Mouse (Mus musculus) A20 (cell line): ENCODE measurements at regions not wholly inside any gene's neighbourhood (a gene's known extent, or its start where the extent isn't known, plus 50 kb on each side); places are given as distances from the start of the nearest gene placed in this dataset.
"Not testable (repeated sequence)": the region's sequence is repeated elsewhere in the genome, so short reads cannot be mapped to it uniquely, and the experiment has no call there.

Experiments used
- DNase-seq: peaks from one replicate; pipeline ENCODE4 v3.0.0-alpha.2; 2011; ENCODE audit warnings: low read depth, low spot score

- no peak for DNase-seq
Measured at GRCm38 (mm10) chr15:25245631-25246030, 167.9 kb downstream of the Basp1 start.

DNA sequence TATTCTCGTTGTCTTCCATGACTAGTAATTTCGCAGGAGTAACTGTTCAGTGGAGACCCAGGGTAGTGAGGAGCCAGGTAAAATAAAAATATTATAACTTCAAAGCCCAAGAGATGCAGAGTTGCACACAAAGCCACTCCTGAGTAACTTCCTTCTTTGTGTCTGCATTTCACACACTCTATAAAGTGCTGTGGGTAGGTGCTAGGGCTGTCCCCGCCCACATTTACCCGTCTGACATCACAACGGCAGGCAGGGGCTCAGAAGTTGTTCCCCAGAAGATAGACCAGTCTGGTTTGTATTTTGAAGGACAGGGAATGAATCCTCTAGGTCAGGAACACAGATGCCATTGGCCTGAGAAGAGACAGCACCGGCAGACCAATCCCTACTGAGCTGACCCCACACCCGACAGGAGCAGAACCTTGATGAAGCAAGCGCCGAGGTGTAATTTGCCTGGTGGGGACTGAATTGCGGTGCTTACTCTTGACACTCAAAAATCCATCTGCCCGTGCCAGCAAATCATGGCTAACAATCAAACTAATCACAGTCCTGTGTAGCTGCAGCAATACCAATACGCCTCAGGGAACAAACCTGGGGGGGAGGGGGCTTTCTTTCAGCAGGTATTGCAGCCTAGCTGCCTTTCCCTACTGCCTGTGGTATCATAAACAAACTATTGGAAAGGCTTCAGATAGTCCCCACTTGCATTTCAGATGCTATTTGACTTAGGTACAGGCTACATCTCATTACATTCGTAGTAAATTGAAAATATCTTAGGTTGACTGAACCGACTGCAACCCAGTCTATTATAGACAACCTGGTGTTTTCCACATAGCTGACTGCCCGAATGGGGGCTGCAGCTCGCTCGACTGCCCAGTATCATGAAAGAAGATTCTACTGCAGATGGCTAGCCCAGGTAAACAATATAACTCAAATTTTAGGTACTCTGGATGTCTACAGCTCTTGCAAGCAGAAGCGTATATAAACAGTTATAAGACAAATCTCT, 175.6 kb downstream of the Basp1 start:
- no peak for DNase-seq

DNA sequence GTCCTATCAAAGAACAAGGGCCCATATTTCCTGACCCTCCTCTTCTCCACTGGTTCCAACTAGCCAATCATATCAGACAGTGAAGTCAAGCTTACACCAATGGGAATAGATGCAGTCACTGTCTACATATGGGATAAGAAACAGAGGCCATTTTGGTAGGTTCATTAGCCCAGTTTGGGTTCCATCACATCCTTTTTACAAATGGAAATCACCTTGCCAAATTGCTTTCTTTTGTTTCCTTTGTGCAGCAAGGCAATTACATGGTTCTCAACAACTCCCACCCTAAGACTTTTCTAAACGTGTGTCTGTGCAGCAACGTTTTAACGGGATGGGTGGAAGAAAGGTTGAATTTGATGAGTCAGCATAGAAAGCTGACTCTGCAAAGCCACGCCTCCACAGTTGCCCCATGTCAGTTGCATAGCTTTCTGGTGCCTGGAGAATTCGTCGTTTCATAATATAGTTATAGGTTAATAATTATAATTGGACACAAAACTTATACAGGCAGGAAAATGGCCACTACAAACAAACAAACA, 177.3 kb downstream of the Basp1 start:
- DNase-seq: no peak

- DNase-seq: no peak
Measured at GRCm38 (mm10) chr15:25234064-25234700, 179.4 kb downstream of the Basp1 start.

DNA sequence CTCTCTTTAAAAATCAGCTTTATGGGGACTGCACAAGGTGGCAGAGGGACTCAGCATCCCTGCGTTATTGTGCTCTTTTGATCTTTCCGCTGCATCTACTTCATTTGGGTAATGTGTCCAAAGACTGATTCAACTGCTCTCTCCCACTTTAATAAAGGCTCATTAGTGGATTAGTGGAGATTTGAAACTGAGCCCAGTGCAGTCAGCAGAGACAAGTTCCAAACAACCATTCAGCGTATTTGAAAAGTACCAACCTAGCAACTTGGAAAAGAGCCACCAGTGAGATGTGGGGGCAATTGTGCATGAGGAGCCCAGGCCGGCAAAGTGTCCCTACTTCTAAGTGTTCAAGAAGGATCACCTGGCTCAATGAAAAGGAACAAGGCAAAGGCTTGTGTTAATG, 183.4 kb downstream of the Basp1 start:
- no peak for DNase-seq

- no peak for DNase-seq
Measured at GRCm38 (mm10) chr15:25229807-25230206, 183.8 kb downstream of the Basp1 start.

DNA sequence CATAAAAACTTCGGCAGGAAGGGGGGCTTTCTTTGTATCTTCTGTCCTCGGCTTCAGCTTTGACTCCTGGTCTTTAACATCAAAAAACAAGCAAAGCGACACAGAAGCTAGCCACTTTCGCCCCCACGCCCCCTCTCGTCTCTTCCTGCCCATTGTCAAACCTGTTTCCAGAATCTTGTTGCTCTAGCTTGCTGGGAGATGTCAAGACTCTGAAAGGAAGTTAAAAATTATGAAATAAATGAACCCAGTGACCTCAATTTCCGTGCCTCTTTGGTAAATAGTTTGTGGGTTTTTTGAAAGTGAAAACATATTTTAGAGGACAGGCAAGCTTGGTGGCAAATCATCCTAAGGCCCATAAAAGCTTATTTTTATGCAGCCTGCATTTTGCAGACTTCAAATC, 186.1 kb downstream of the Basp1 start:
- DNase-seq: no peak

GRCm38 (mm10) chr15:25225936-25226335, 187.6 kb downstream of the Basp1 start:
- no peak for DNase-seq

DNA sequence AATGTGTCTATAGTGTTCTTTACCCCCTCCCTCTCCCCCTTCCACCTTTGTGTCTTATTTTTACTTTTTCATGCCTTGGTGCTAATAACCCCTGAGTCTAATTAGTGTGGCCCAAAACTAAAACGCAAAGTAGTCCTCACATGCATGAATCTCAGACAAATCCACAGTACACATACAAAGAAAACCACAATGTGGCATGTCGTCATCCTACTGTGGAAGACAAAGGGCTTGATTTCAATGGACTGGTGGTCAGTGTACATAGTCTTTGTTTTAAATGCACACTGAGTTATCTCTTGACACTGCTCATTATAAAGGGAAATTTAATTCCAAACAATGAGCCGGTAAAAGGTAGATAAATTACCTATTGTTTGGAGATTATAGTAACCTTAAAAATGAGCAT, 188.1 kb downstream of the Basp1 start:
- no peak for DNase-seq

DNA sequence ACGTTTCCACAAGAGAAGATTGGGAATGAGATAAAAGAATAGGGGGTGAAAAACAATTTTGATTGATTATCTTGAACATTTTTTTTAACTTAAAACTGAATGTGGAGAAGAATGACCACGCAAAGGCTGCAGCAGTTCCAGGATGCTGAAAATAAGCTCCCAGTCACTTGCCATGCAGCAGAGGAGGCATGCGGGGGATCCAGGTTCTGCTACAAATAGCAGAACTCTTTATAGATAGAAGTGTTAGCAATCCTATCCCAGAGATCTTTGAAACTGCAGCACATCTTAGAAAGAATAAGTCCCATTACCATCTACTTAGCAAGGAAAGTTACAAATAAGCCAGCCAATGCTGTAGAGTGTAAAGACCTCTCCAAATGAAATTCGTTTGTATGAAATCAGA, 191.8 kb downstream of the Basp1 start:
- DNase-seq: no peak

- no peak for DNase-seq
Measured at GRCm38 (mm10) chr15:25216375-25216774, 197.2 kb downstream of the Basp1 start.

DNA sequence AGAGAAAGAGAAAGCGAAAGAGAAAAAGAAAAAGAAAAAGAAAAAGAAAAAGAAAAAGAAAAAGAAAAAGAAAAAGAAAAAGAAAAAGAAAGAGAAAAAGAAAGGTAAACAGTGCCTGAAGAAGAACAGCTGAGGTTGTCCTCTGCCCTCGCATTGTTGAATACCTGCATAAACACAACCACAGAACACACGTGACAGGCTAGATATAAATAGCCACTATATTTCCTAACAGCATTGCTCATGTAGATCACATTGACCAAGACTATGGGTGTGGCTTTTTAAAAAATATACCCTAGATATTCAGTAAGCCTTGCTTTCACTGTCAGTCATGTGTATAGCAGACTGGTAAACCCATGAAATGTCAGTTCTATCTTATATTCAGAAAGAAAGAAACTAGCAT, 211.5 kb downstream of the Basp1 start:
- DNase-seq: no peak

GRCm38 (mm10) chr15:25200249-25200648, 213.3 kb downstream of the Basp1 start:
- DNase-seq: not testable (repeated sequence)

GRCm38 (mm10) chr15:25187881-25188326, 225.7 kb downstream of the Basp1 start:
- DNase-seq: no peak

DNA sequence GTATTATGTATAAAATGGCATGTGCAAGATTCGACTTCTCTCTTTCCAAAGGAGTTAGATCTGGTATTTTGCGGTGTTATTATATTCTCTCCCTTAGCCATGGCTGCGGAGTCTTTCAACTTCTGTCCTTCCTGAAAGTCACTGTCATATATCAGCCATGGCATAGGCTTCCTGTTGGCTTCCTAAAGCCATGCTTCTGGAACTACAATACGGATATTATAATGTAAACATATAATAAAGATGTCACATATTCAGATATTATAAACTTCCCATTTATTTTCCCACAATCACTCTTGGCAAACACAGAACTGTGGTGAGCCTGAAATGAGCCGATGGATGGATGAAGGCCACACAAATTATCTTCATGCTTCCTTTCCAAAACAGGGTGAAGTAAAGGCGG, 240.8 kb downstream of the Basp1 start:
- no peak for DNase-seq

DNA sequence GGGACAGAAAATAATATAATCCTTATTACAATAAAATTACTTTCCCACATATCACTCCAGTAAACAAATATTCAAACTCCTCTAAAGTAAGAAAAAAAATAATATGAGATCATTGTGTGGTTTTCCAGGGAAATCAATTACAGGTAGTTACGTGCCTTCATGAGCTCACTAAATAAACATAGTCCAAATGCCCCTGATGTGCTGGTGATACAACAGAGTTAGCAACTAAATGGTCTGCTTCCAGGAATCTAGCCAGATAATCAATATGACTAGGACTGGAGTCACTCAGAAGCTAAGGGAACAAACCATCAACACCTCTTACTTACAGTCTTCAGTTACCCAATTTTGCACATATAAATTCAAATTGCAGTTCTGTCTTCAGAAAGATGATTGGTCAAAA, 267.2 kb downstream of the Basp1 start:
- no peak for DNase-seq

GRCm38 (mm10) chr15:25144228-25144627, 269.3 kb downstream of the Basp1 start:
- DNase-seq: peak; percentile 62

- DNase-seq: no peak
Measured at GRCm38 (mm10) chr15:25140389-25141181, 273.0 kb downstream of the Basp1 start.

DNA sequence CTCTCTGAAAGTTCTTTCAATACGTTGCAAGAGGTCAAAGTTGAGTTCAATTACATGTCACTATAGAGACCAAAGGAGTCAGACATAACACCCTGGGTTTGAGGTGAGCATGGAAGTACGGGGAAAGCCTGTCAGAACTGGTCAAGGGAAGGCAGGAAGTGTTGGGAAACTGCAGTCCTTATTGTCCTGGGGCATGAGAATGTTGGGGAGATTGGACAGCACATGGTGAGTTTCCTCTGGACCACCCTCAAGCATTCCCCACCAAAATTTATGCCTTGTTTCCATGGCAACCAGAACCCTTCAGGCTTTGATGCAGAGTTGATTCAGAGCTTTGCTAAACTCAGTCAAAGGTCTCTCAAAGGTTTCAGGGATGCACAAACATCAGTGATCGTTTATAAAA, 276.5 kb downstream of the Basp1 start:
- DNase-seq: no peak

DNA sequence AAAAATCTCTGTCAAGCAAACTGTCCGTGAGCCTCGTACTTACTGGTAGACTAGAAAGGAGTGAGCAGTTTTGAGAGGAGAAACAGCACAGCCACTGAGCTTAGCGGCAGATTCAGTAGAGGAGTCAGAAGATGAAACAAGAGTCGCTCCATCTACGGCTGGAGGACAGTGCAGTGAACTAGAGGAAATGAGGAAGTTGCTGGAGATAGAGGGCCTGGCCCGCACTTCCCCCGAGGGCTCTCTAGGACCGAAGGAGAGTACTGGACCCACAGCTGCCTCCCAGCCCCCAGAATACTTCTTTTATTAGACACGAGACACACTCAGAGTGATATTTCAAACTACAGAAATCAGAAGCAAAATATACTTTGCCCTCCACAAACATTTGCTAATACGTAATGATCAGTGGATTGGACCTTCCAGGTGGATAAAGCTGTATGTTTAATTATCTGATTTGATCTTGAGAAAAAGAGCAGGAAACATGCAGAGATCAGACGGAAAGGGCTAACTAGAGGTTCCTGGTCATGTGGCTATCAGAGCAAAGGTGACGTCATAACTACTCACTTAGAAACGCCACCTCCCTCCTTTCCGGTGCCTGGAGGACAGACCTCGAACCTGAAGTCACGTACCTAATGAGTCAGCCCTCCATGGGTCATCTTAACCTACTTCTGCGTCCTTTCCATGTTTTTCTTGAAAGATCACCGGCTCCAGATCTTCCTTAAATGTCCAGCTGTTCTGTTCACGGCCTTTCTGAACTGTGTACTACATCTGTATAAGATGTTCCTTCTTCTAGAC, 277.9 kb downstream of the Basp1 start:
- peak; percentile 57 for DNase-seq

DNA sequence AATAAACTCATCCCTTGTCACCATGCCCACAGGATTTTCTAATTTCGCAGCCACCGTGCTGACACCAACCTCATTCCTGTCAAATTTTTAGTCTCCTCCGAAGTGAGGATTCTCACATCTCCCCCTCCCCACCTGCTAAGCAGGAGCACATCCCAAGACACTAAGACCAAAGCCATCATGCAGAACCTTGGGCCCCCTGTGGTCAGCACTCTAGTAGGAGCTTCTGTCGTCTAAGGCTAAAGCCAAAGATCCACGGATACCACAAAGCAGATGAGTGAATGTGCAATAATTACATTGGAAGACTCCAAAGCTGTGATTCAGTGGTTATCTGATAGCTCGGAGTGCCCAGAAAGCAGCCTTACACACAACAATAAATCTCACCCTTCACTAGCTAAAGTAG, 283.5 kb downstream of the Basp1 start:
- DNase-seq: no peak
